Mouse (Mus musculus): ENCODE results near the gene Psd4. TPM values are rescaled to one million over a fixed set of nuclear protein-coding genes. Genes with fewer than 3 reads are reported as not detected.

Psd4 gene
- polyA plus RNA-seq, 1 experiment from 2014 or later: 0.79 TPM

DNA sequence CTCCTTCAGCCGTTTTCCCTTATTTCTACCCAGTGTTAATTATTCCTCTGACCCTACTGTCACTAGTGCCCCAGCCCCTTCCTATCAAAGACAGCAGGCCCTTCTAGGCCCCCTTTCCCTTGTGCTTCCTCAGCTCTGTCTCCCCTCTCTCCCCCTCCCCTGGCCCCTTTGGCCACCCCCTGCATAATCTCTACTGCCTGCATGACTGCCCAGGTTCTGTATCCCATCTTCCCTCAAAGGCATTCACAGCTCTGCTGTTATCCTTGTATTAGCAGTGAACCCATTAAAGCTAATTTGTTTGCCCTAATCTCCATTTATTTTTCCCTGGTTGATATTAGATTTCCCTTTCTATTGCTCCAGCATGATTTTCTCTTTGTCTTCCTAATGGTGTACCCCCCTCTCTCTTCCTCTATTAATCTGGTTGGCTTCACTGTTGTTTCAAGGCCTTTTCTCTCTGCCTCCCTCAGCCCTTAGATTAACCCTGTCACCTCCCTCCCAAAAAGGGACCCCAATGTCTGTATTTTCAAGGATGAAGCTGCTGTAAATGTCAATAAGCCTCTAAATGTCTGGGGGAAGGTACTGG lies 87.1 kb downstream of the Psd4 start:
- no peak for TF ChIP-seq CTCF (IDR thresholded peaks at IDR 0.05; ENCODE audit: low read depth)
- H3K4me3 ChIP-seq (ENCODE audit: low read depth, low read length): no peak overlapping the region
- H3K9me3 ChIP-seq (ENCODE audit: low read depth, low read length): no peaks in the 10 kb centered on the region
- H3K27ac ChIP-seq (ENCODE audit: low read depth): no peak overlapping the region
- H3K27me3 ChIP-seq (ENCODE audit: insufficient read depth, low read length): no peaks in the 10 kb centered on the region
- no peaks in the 10 kb centered on the region for H3K4me1 ChIP-seq (ENCODE audit: insufficient read depth)
- DNase-seq (no peak), ATAC-seq (ENCODE audit: insufficient read depth) (no peak)
- no peak overlapping the region for H3K4me2 ChIP-seq
- H3K36me3 ChIP-seq (ENCODE audit: insufficient read depth): no peaks in the 10 kb centered on the region
- 62% methylated on average over 1 of the region's 1 CpGs for WGBS
- no peak overlapping the region for H3K9ac ChIP-seq

DNA sequence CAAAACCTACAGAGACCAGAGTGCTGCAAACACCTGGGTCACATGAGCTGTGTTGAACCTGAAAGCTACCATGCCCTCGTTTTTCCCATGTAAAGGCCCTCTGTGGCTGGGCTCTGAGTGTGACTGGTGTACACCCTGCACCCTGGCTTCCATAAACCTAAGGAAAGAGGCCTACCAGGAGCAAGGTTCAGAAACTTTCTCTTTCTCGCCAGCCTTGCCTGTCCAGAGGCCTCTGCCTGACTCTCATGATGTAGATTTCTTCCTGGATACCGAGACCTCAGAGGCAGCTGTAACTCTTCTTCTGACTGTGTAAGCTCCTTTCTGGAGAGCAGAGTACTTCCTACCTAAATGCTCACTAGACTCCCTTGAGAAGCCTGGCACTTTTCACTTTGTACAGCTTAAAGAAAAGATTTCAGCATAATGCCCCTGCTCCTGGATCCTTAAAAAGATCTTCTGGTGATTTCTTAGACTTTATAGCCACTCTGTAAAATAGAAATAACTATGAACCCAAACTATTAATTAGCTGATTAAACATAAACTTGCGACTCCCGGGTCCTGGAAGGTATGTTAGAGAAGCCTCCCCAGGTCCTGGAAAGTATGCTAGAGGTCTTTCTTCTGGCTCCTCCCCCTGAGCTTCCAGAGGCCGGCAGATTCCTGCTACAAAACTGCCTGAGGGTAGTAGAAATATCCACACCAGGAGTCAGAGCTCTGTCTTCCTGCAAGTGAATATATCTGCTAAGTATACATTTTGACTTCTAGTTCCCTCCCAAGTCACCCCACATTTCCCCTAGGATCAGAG lies 87.9 kb downstream of the Psd4 start:
- H3K9ac ChIP-seq: no peak overlapping the region
- no peaks in the 10 kb centered on the region for H3K36me3 ChIP-seq (ENCODE audit: insufficient read depth)
- H3K4me2 ChIP-seq: no peak overlapping the region
- H3K27me3 ChIP-seq (ENCODE audit: insufficient read depth, low read length): no peaks in the 10 kb centered on the region
- WGBS: 36% methylated on average over 6 of the region's 6 CpGs
- H3K9me3 ChIP-seq (ENCODE audit: low read depth, low read length): no peaks in the 10 kb centered on the region
- ATAC-seq (ENCODE audit: insufficient read depth) (no peak), DNase-seq (no peak)
- TF ChIP-seq CTCF (IDR thresholded peaks at IDR 0.05; ENCODE audit: low read depth): no peak
- H3K4me1 ChIP-seq (ENCODE audit: insufficient read depth): no peaks in the 10 kb centered on the region
- H3K4me3 ChIP-seq (ENCODE audit: low read depth, low read length): no peak overlapping the region
- H3K27ac ChIP-seq (ENCODE audit: low read depth): no peak overlapping the region

- no peaks in the 10 kb centered on the region for H3K9me3 ChIP-seq (ENCODE audit: low read depth, low read length)
- no peak for ATAC-seq (ENCODE audit: insufficient read depth)
- no peak overlapping the region for H3K9ac ChIP-seq
- no peaks in the 10 kb centered on the region for H3K4me1 ChIP-seq (ENCODE audit: insufficient read depth)
- 80% methylated on average over 4 of the region's 4 CpGs for WGBS
- no peak overlapping the region for H3K4me2 ChIP-seq
- H3K27ac ChIP-seq (ENCODE audit: low read depth): no peak overlapping the region
- no peak overlapping the region for H3K4me3 ChIP-seq (ENCODE audit: low read depth, low read length)
- no peaks in the 10 kb centered on the region for H3K36me3 ChIP-seq (ENCODE audit: insufficient read depth)
- no peaks in the 10 kb centered on the region for H3K27me3 ChIP-seq (ENCODE audit: insufficient read depth, low read length)
- DNase-seq: no peak
- no peak for TF ChIP-seq CTCF (IDR thresholded peaks at IDR 0.05; ENCODE audit: low read depth)
Observed at GRCm38 (mm10) chr2:24456841-24457240, 89.5 kb downstream of the Psd4 start.

GRCm38 (mm10) chr2:24460112-24460807 lies 92.9 kb downstream of the Psd4 start:
- no peak for TF ChIP-seq CTCF (IDR thresholded peaks at IDR 0.05; ENCODE audit: low read depth)
- no peaks in the 10 kb centered on the region for H3K4me1 ChIP-seq (ENCODE audit: insufficient read depth)
- ATAC-seq (ENCODE audit: insufficient read depth): no peak; the same call in 1 of the 2 replicates
- no peak overlapping the region for H3K4me3 ChIP-seq (ENCODE audit: low read depth, low read length)
- H3K27ac ChIP-seq (ENCODE audit: low read depth): no peak overlapping the region
- no peaks in the 10 kb centered on the region for H3K36me3 ChIP-seq (ENCODE audit: insufficient read depth)
- 10% methylated on average over 9 of the region's 9 CpGs for WGBS
- no peak overlapping the region for H3K4me2 ChIP-seq
- peak; percentile 37 for DNase-seq
- H3K27me3 ChIP-seq (ENCODE audit: insufficient read depth, low read length): no peaks in the 10 kb centered on the region
- no peaks in the 10 kb centered on the region for H3K9me3 ChIP-seq (ENCODE audit: low read depth, low read length)
- H3K9ac ChIP-seq: no peak overlapping the region

- peak; percentile 82; the same call in 1 of the 2 replicates for ATAC-seq (ENCODE audit: insufficient read depth)
- no peak overlapping the region for H3K4me2 ChIP-seq
Observed at GRCm38 (mm10) chr2:24460808-24461127, 93.4 kb downstream of the Psd4 start.

More at GRCm38 (mm10) chr2:24460808-24461127, 93.4 kb downstream of the Psd4 start:
- Histone ChIP-seq H3K4me1 (ENCODE audit: insufficient read depth) (no peaks in the 10 kb centered on the region), H3K27me3 (ENCODE audit: insufficient read depth, low read length) (no peaks in the 10 kb centered on the region), H3K9me3 (ENCODE audit: low read depth, low read length) (no peaks in the 10 kb centered on the region), H3K27ac (ENCODE audit: low read depth) (no peak overlapping the region), H3K36me3 (ENCODE audit: insufficient read depth) (no peaks in the 10 kb centered on the region), H3K9ac (no peak overlapping the region), H3K4me3 (ENCODE audit: low read depth, low read length) (no peak overlapping the region)
- no peak for TF ChIP-seq CTCF (IDR thresholded peaks at IDR 0.05; ENCODE audit: low read depth)
- DNase-seq: no peak
- WGBS: 6% methylated on average over 2 of the region's 2 CpGs

Other genes starting within 250 kb of the Psd4 start
- gene Il1f8, start 214.4 kb upstream of the Psd4 start, polyA plus RNA-seq (2014; fragmentation: Nextera tagmentation; extraction: Ambion mirVana): not detected in 2 replicates
- not detected in 2 replicates for gene Il1f9, start 181.1 kb upstream of the Psd4 start, polyA plus RNA-seq (2014; fragmentation: Nextera tagmentation; extraction: Ambion mirVana)
- gene Il1f6, start 152.2 kb upstream of the Psd4 start, polyA plus RNA-seq (2014; fragmentation: Nextera tagmentation; extraction: Ambion mirVana): not detected in 2 replicates
- not detected in 2 replicates for gene Il1f5, start 90.6 kb upstream of the Psd4 start, polyA plus RNA-seq (2014; fragmentation: Nextera tagmentation; extraction: Ambion mirVana)
- gene Il1f10, start 76.4 kb upstream of the Psd4 start, polyA plus RNA-seq (2014; fragmentation: Nextera tagmentation; extraction: Ambion mirVana): not detected in 2 replicates
- gene Il1rn, start 30.7 kb upstream of the Psd4 start, polyA plus RNA-seq (2014; fragmentation: Nextera tagmentation; extraction: Ambion mirVana): 0.09 and 0.35 TPM in 2 replicates
- not detected in 2 replicates for gene Pax8, start 108.0 kb downstream of the Psd4 start, polyA plus RNA-seq (2014; fragmentation: Nextera tagmentation; extraction: Ambion mirVana)